8 mouse cellular contexts compared by ENCODE assay signal in genomic region chr5:65157412-65158381, GRCm38 (mm10). TPM values are rescaled to one million over a fixed set of nuclear protein-coding genes. Genes with fewer than 3 reads are reported as not detected.
DNase-seq lines count a peak whose midpoint lies in the region; ATAC-seq and TF ChIP-seq lines count a peak whose summit lies in the region.

No protein-coding gene starts in this region.

- intact Hi-C loops in gastrocnemius, postnatal 36 days (cut with DNase I) = no loop called here

- TF ChIP-seq CTCF in midbrain, postnatal 0 days (IDR thresholded peaks at IDR 0.05) = peak; percentile 52

- peaks cover 28% of the 10 kb centered on the region for H3K36me3 ChIP-seq in midbrain, postnatal 0 days (ENCODE audit: insufficient read depth, low read length)
- peaks cover 20% of the 10 kb centered on the region for H3K36me3 ChIP-seq in midbrain, embryonic 16.5 days (ENCODE audit: control insufficient read depth, insufficient read depth, low read length)

- DNase-seq in midbrain, postnatal 0 days (ENCODE audit: low spot score) = no peak
- peak; percentile 43 to 55 for DNase-seq in gastrocnemius, postnatal 36 days
- DNase-seq in kidney, adult 9 months = peak; percentile 86
- DNase-seq in lung, postnatal 14 days = peak; percentile 75

- no peak overlapping the region for H3K27ac ChIP-seq in midbrain, postnatal 0 days (ENCODE audit: low read depth, low read length)
- no peak overlapping the region for H3K27ac ChIP-seq in midbrain, embryonic 16.5 days (ENCODE audit: low read length)

- H3K9ac ChIP-seq in midbrain, postnatal 0 days (replicated peaks; ENCODE audit: low read length, poor library complexity, severe bottlenecking) = no peak overlapping the region
- H3K9ac ChIP-seq in midbrain, embryonic 16.5 days (ENCODE audit: low read depth, low read length) = no peak overlapping the region

- H3K27me3 ChIP-seq in midbrain, postnatal 0 days (ENCODE audit: insufficient read depth, low read length) = no peaks in the 10 kb centered on the region
- H3K27me3 ChIP-seq in midbrain, embryonic 16.5 days (ENCODE audit: control insufficient read depth, insufficient read depth, low read depth, low read length) = no peaks in the 10 kb centered on the region

- ATAC-seq in midbrain, postnatal 0 days (ENCODE audit: low FRiP score) = no peak
- no peak for ATAC-seq in midbrain, embryonic 16.5 days
- no peak for ATAC-seq in granulocyte monocyte progenitor cell, adult 5-6 weeks (replicated peaks; ENCODE audit: poor library complexity, severe bottlenecking)
- ATAC-seq in megakaryocyte, adult 5-6 weeks (ENCODE audit: poor library complexity, severe bottlenecking) = no peak
- no peak for ATAC-seq in erythroblast, adult 5-6 weeks (replicated peaks; ENCODE audit: low FRiP score, poor library complexity, severe bottlenecking)

- H3K4me2 ChIP-seq in midbrain, postnatal 0 days (ENCODE audit: low read depth, low read length, poor library complexity, severe bottlenecking) = no peak overlapping the region
- H3K4me2 ChIP-seq in midbrain, embryonic 16.5 days (ENCODE audit: low read length) = no peak overlapping the region

- H3K4me1 ChIP-seq in midbrain, postnatal 0 days (ENCODE audit: insufficient read depth, low read length) = no peaks in the 10 kb centered on the region
- no peaks in the 10 kb centered on the region for H3K4me1 ChIP-seq in midbrain, embryonic 16.5 days (ENCODE audit: control insufficient read depth, insufficient read depth, low read length)

- 78% methylated on average over 22 of the region's 22 CpGs for WGBS in midbrain, postnatal 0 days
- 72% methylated on average over 22 of the region's 22 CpGs for WGBS in midbrain, embryonic 16.5 days

- no peaks in the 10 kb centered on the region for H3K9me3 ChIP-seq in midbrain, postnatal 0 days (ENCODE audit: low read length)
- no peaks in the 10 kb centered on the region for H3K9me3 ChIP-seq in midbrain, embryonic 16.5 days (replicated peaks; ENCODE audit: control insufficient read depth, low read length, poor library complexity, severe bottlenecking)

- H3K4me3 ChIP-seq in midbrain, postnatal 0 days (ENCODE audit: low read depth, low read length) = no peak overlapping the region
- H3K4me3 ChIP-seq in midbrain, embryonic 16.5 days (ENCODE audit: low read depth, low read length) = no peak overlapping the region

RNA-seq across cellular contexts. Expression of gene Wdr19, which starts 41.8 kb away (rescaled TPM):
- 17.0 and 18.5 TPM in 2 replicates for total RNA-seq in midbrain, postnatal 0 days (2014; rRNA removed)
- polyA plus RNA-seq in midbrain, postnatal 0 days (2015; fragmentation: Nextera tagmentation; extraction: Ambion mirVana) = 7.6 and 9.2 TPM in 2 replicates
- polyA plus RNA-seq in midbrain, embryonic 16.5 days (2015; fragmentation: Nextera tagmentation; extraction: Ambion mirVana) = 12.6 and 15.2 TPM in 2 replicates
- total RNA-seq in gastrocnemius, postnatal 36 days (2021) = 1 to 10 TPM; 1.1 to 1.9 TPM
- 5.2 and 6.3 TPM in 2 replicates for total RNA-seq in granulocyte monocyte progenitor cell, adult 5-6 weeks (2014; fragmentation: Nextera tagmentation)
- total RNA-seq in granulocyte monocyte progenitor cell, adult 5-6 weeks (2017) = 3.8 and 4.4 TPM in 2 replicates
- total RNA-seq in megakaryocyte, adult 5-6 weeks (2015) = 0.36 and 0.89 TPM in 2 replicates
- 0.37 and 1.6 TPM in 2 replicates for total RNA-seq in megakaryocyte, adult 5-6 weeks (2017)
- total RNA-seq in erythroblast, adult 5-6 weeks (2015; ENCODE audit: low replicate concordance) = 0.58 and 0.63 TPM in 2 replicates
- total RNA-seq in erythroblast, adult 5-6 weeks (2017; ENCODE audit: low replicate concordance) = 0.42 and 1.2 TPM in 2 replicates

RNA-seq across cellular contexts. Expression of gene Klhl5, which starts 50.4 kb away (rescaled TPM):
- total RNA-seq in midbrain, postnatal 0 days (2014; rRNA removed) = 62.1 and 64.4 TPM in 2 replicates
- polyA plus RNA-seq in midbrain, postnatal 0 days (2015; fragmentation: Nextera tagmentation; extraction: Ambion mirVana) = 56.6 and 61.2 TPM in 2 replicates
- 61.6 and 63.9 TPM in 2 replicates for polyA plus RNA-seq in midbrain, embryonic 16.5 days (2015; fragmentation: Nextera tagmentation; extraction: Ambion mirVana)
- total RNA-seq in gastrocnemius, postnatal 36 days (2021) = 1 to 10 TPM; 5.4 to 7.3 TPM
- total RNA-seq in granulocyte monocyte progenitor cell, adult 5-6 weeks (2014; fragmentation: Nextera tagmentation) = 96.8 and 101 TPM in 2 replicates
- total RNA-seq in granulocyte monocyte progenitor cell, adult 5-6 weeks (2017) = 73.9 and 75.1 TPM in 2 replicates
- 63.3 and 74.9 TPM in 2 replicates for total RNA-seq in megakaryocyte, adult 5-6 weeks (2015)
- total RNA-seq in megakaryocyte, adult 5-6 weeks (2017) = 47.5 and 50.7 TPM in 2 replicates
- 13.6 and 31.1 TPM in 2 replicates for total RNA-seq in erythroblast, adult 5-6 weeks (2015; ENCODE audit: low replicate concordance)
- 12.9 and 14.5 TPM in 2 replicates for total RNA-seq in erythroblast, adult 5-6 weeks (2017; ENCODE audit: low replicate concordance)
